Mouse (Mus musculus) midbrain, embryonic 14.5 days (tissue): ENCODE data around the gene Esrrb. TPM values are rescaled to one million over a fixed set of nuclear protein-coding genes. Genes with fewer than 3 reads are reported as not detected.

Experiments
- ATAC-seq: fragments of 200-750 bp; cut with Nextera tagmentation; 2 replicates; pipeline ENCODE4 v1.8.0; 2017; ENCODE audit warnings: moderate number of reproducible peaks, moderate library complexity; ENCODE audit not compliant: low FRiP score, low TSS enrichment
- DNase-seq: peaks from one replicate; pipeline ENCODE4 v3.0.0-alpha.2; 2015
- H3K27ac ChIP-seq: fragments of 300-500 bp; sonication (generic); replicated peaks from 2 replicates; pipeline ENCODE4 v1.5.1; 2014; ENCODE audit warnings: mild to moderate bottlenecking, low read depth, low read length, moderate library complexity
- H3K27me3 ChIP-seq: fragments of 300-500 bp; sonication (generic); 2 replicates; pipeline ENCODE4 v1.6.1; 2014; ENCODE audit warnings: low read length, control low read depth, mixed read lengths; ENCODE audit not compliant: control insufficient read depth, insufficient read depth
- H3K36me3 ChIP-seq: fragments of 300-500 bp; sonication (generic); 2 replicates; pipeline ENCODE4 v1.6.1; 2014; ENCODE audit warnings: low read length, control low read depth; ENCODE audit not compliant: control insufficient read depth, insufficient read depth
- H3K4me1 ChIP-seq: fragments of 300-500 bp; sonication (generic); 2 replicates; pipeline ENCODE4 v1.6.1; 2014; ENCODE audit warnings: mild to moderate bottlenecking, antibody characterized with exemption, low read length, control low read depth; ENCODE audit not compliant: control insufficient read depth, insufficient read depth
- H3K4me2 ChIP-seq: fragments of 300-500 bp; sonication (generic); 2 replicates; pipeline ENCODE4 v1.6.1; 2014; ENCODE audit warnings: mild to moderate bottlenecking, low read length, moderate library complexity
- H3K4me3 ChIP-seq: fragments of 300-500 bp; sonication (generic); replicated peaks from 2 replicates; pipeline ENCODE4 v1.5.1; 2014; ENCODE audit warnings: low read depth, low read length
- H3K9ac ChIP-seq: fragments of 300-500 bp; sonication (generic); replicated peaks from 2 replicates; pipeline ENCODE4 v1.6.1; 2014; ENCODE audit warnings: mild to moderate bottlenecking, low read length, moderate library complexity
- H3K9me3 ChIP-seq: fragments of 300-500 bp; sonication (generic); 2 replicates; pipeline ENCODE4 v1.6.1; 2016; ENCODE audit warnings: low read length, control low read depth, mixed read lengths; ENCODE audit not compliant: control insufficient read depth
- WGBS: fragments of 180-500 bp; shearing (Covaris S2); extraction: QIAGEN DNeasy Blood & Tissue Kit; methylation state at CpG from one replicate; pipeline ENCODE4 v1.1.7; 2014; 5-methylcytosine and 5-hydroxymethylcytosine counted together
- polyA plus RNA-seq: library from polyadenylated mRNA; unstranded; fragments of >200 nt; fragmentation: Nextera tagmentation; extraction: Ambion mirVana; gene quantifications from 2 replicates; pipeline ENCODE4 v1.2.1, GENCODE M21; 2014

Gene Esrrb
- polyA plus RNA-seq, 1 experiment from 2014 or later, result 7.3 TPM

- H3K36me3 ChIP-seq, result no peaks in the 10 kb centered on the region
- WGBS, result 82% methylated on average over 4 of the region's 4 CpGs
- no peak overlapping the region for H3K4me2 ChIP-seq
- no peak for DNase-seq
- H3K27me3 ChIP-seq, result no peaks in the 10 kb centered on the region
- no peaks in the 10 kb centered on the region for H3K9me3 ChIP-seq
- no peak overlapping the region for H3K9ac ChIP-seq
- no peaks in the 10 kb centered on the region for H3K4me1 ChIP-seq
- ATAC-seq, result no peak
- H3K27ac ChIP-seq, result no peak overlapping the region
- no peak overlapping the region for H3K4me3 ChIP-seq
Measured at GRCm38 (mm10) chr12:86466180-86466579, 105.3 kb downstream of the Esrrb start.

- Histone ChIP-seq H3K36me3 (no peaks in the 10 kb centered on the region), H3K4me3 (no peak overlapping the region), H3K4me2 (no peak overlapping the region), H3K27me3 (no peaks in the 10 kb centered on the region), H3K27ac (no peak overlapping the region), H3K9ac (no peak overlapping the region), H3K9me3 (no peaks in the 10 kb centered on the region), H3K4me1 (no peaks in the 10 kb centered on the region)
- no peak for DNase-seq
- ATAC-seq, result no peak
- 57% methylated on average over 23 of the region's 23 CpGs for WGBS
Measured at GRCm38 (mm10) chr12:86469919-86470318, 109.0 kb downstream of the Esrrb start.

- H3K27ac ChIP-seq, result no peak overlapping the region
- no peaks in the 10 kb centered on the region for H3K27me3 ChIP-seq
- H3K9ac ChIP-seq, result no peak overlapping the region
- H3K9me3 ChIP-seq, result no peaks in the 10 kb centered on the region
- no peak for ATAC-seq
- H3K4me2 ChIP-seq, result no peak overlapping the region
- 59% methylated on average over 6 of the region's 6 CpGs for WGBS
- H3K36me3 ChIP-seq, result no peaks in the 10 kb centered on the region
- H3K4me1 ChIP-seq, result no peaks in the 10 kb centered on the region
- no peak overlapping the region for H3K4me3 ChIP-seq
- no peak for DNase-seq
Measured at GRCm38 (mm10) chr12:86470912-86471311, 110.0 kb downstream of the Esrrb start.

- H3K9ac ChIP-seq, result no peak overlapping the region
- no peak for ATAC-seq
- no peak overlapping the region for H3K4me3 ChIP-seq
- H3K4me1 ChIP-seq, result no peaks in the 10 kb centered on the region
- no peak for DNase-seq
- H3K9me3 ChIP-seq, result no peaks in the 10 kb centered on the region
- no peak overlapping the region for H3K4me2 ChIP-seq
- H3K36me3 ChIP-seq, result no peaks in the 10 kb centered on the region
- no peak overlapping the region for H3K27ac ChIP-seq
- 83% methylated on average over 12 of the region's 12 CpGs for WGBS
- H3K27me3 ChIP-seq, result no peaks in the 10 kb centered on the region
Measured at GRCm38 (mm10) chr12:86473630-86474029, 112.7 kb downstream of the Esrrb start.

- 91% methylated on average over 7 of the region's 7 CpGs for WGBS
- ATAC-seq, result no peak
Measured at GRCm38 (mm10) chr12:86475994-86476393, 115.1 kb downstream of the Esrrb start.

GRCm38 (mm10) chr12:86478908-86479307 is 118.0 kb downstream of the Esrrb start:
- ATAC-seq, result no peak
- no peaks in the 10 kb centered on the region for H3K36me3 ChIP-seq
- 81% methylated on average over 5 of the region's 5 CpGs for WGBS

More at GRCm38 (mm10) chr12:86475994-86476393, 115.1 kb downstream of the Esrrb start:
- H3K36me3 ChIP-seq, result no peaks in the 10 kb centered on the region
- H3K4me1 ChIP-seq, result no peaks in the 10 kb centered on the region
- no peak for DNase-seq
- H3K4me2 ChIP-seq, result no peak overlapping the region
- no peaks in the 10 kb centered on the region for H3K9me3 ChIP-seq
- no peaks in the 10 kb centered on the region for H3K27me3 ChIP-seq
- no peak overlapping the region for H3K27ac ChIP-seq
- H3K4me3 ChIP-seq, result no peak overlapping the region
- H3K9ac ChIP-seq, result no peak overlapping the region

GRCm38 (mm10) chr12:86482029-86482428 is 121.1 kb downstream of the Esrrb start:
- Histone ChIP-seq H3K27ac (no peak overlapping the region), H3K36me3 (no peaks in the 10 kb centered on the region), H3K27me3 (no peaks in the 10 kb centered on the region), H3K9ac (no peak overlapping the region), H3K9me3 (no peaks in the 10 kb centered on the region), H3K4me1 (no peaks in the 10 kb centered on the region), H3K4me2 (no peak overlapping the region), H3K4me3 (no peak overlapping the region)
- 87% methylated on average over 6 of the region's 6 CpGs for WGBS
- DNase-seq, result no peak
- no peak for ATAC-seq

More at GRCm38 (mm10) chr12:86478908-86479307, 118.0 kb downstream of the Esrrb start:
- DNase-seq, result no peak
- Histone ChIP-seq H3K4me3 (no peak overlapping the region), H3K27me3 (no peaks in the 10 kb centered on the region), H3K9me3 (no peaks in the 10 kb centered on the region), H3K27ac (no peak overlapping the region), H3K4me1 (no peaks in the 10 kb centered on the region), H3K4me2 (no peak overlapping the region), H3K9ac (no peak overlapping the region)

- Histone ChIP-seq H3K4me1 (no peaks in the 10 kb centered on the region), H3K9me3 (no peaks in the 10 kb centered on the region), H3K27me3 (no peaks in the 10 kb centered on the region), H3K36me3 (no peaks in the 10 kb centered on the region), H3K4me2 (no peak overlapping the region), H3K4me3 (no peak overlapping the region), H3K9ac (no peak overlapping the region), H3K27ac (no peak overlapping the region)
- 44% methylated on average over 5 of the region's 5 CpGs for WGBS
- DNase-seq, result no peak
- ATAC-seq, result no peak
Measured at GRCm38 (mm10) chr12:86483413-86483841, 122.5 kb downstream of the Esrrb start.

GRCm38 (mm10) chr12:86488005-86488404 is 127.1 kb downstream of the Esrrb start:
- WGBS, result 72% methylated on average over 3 of the region's 3 CpGs
- no peak overlapping the region for H3K9ac ChIP-seq
- H3K4me1 ChIP-seq, result no peaks in the 10 kb centered on the region
- no peaks in the 10 kb centered on the region for H3K9me3 ChIP-seq
- H3K27me3 ChIP-seq, result no peaks in the 10 kb centered on the region
- H3K36me3 ChIP-seq, result no peaks in the 10 kb centered on the region
- no peak overlapping the region for H3K4me3 ChIP-seq
- DNase-seq (no peak), ATAC-seq (no peak)
- no peak overlapping the region for H3K4me2 ChIP-seq
- H3K27ac ChIP-seq, result no peak overlapping the region
